Mouse (Mus musculus) cerebellum, adult 9-11 months (tissue): ENCODE results near the gene Fam49a.
"Not testable (repeated sequence)": the region's sequence is repeated elsewhere in the genome, so short reads cannot be mapped to it uniquely, and the experiment has no call there.

Experiments used
- DNase-seq: peaks from one replicate; pipeline ENCODE4 v3.0.0; 2022

Gene Fam49a

DNA sequence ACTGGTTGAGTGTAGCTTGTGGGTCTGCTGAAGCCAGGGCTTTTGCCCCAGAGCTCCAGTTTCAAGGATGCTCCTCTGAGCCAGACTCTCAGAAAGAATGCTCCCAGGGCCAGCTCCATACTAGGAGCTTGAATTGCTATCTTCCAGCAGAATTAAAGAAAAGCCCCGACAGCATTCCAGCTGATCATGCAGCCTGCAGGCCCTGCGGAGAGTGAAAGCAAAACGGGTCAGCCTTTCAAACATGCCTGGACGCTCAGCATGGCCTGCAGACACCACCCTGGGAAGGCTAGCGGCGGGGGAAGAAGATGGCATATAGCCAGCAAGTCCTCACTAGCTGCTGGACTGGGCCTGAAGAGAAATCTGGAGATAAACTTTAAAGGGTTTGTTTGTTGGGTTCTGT lies 55.0 kb downstream of the Fam49a start:
- DNase-seq: peak; percentile 23

DNA sequence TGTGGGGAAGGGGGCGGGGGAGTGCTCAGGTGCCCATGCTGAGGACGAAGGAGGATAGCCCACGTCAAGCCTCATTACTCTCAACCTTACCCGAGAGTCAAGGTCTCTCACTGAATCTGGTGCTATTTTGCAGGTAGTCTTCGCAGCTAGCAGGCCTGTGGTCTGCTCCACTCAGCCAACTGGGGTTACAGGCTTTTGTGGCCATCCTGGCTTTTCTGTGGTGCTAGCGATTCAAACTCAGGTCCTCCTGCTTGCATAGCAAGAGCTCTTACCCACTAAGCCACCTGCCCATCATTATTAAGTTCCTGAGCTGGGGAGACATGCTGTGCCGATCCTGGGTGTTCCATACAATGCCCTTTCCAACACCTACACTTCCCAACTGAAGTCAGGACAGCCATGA lies 55.7 kb downstream of the Fam49a start:
- no peak for DNase-seq

- peak; percentile 23 for DNase-seq
Observed at GRCm38 (mm10) chr12:12318140-12318734, 56.3 kb downstream of the Fam49a start.

DNA sequence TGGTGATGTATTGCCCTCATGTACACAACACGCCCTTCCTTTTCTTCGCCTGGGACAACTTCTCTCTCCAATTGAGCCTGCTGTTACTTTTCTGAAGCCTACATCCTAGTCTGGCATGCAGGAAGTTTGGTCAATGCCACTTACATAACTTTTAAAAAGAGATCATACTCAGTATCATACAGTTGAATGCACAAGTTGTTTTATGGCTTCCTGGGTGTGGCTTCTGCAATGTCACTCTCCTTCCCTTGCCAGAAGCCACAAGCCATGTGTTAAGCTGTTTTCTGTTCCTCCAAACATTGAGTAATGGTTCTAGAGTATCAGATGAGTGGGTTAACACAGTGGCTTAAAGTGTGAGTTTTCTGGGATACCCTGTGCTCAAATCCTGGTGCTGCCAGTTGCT lies 58.8 kb downstream of the Fam49a start:
- no peak for DNase-seq

GRCm38 (mm10) chr12:12321111-12321510 lies 59.2 kb downstream of the Fam49a start:
- DNase-seq: no peak

- no peak for DNase-seq
Observed at GRCm38 (mm10) chr12:12323084-12323483, 61.1 kb downstream of the Fam49a start.

GRCm38 (mm10) chr12:12323616-12324223 lies 61.8 kb downstream of the Fam49a start:
- peak; percentile 83 for DNase-seq

- DNase-seq: not testable (repeated sequence)
Observed at GRCm38 (mm10) chr12:12324266-12324665, 62.3 kb downstream of the Fam49a start.

DNA sequence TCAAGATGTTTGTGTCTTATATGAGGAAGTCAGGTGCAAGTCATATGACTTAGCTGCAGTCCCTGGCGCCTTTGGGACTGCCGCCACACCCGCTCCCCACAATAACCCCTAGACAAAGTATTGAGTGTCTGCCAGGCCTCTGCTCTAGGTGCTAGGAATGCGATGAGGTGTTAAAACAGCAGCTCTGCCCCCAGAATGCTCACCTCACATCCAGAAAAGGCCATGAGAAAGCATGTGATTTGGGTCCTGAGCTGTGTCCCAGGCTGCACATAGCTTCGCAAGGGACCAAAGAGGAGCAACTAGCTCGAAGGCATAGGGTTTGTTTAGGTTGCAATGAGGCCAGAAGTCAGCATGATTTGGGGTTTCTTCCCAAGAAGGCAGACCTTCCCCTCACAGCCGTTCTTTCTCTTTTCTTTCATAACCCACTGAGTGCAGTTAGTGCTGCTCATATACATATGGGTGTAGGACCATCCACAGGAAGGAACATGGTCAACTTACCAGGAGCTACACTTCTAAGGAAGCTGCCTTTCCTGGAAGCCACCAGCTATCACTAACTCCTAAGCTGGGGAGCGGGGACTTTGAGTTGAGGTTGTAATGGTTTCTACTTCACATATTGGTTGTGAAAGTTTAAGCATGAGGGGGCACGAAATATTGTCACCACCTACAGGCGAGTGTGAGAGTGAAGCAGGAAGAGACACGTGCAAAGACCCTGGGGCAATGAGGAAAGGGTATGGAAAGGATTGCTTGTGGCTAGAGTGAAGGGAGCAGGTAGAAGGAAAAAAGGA lies 71.8 kb downstream of the Fam49a start:
- no peak for DNase-seq

DNA sequence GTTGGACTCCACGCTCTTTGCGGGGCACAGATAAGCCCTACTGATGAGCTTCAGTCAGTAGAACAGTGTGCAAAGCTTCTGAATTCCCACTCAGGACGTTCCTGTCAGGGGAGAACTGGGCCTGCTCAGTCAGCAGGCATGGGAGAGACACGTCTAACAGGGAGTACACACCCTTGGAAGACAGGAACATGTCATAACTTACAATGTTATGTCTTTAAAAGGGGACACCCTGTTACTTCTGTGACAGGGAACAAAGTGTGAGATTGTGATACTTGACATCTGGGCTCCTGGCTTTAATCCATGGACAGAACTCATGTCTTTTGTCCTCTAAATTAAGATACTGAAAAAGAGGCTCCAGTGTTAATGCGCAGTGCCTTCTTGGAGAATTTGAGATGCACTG lies 72.5 kb downstream of the Fam49a start:
- no peak for DNase-seq

DNA sequence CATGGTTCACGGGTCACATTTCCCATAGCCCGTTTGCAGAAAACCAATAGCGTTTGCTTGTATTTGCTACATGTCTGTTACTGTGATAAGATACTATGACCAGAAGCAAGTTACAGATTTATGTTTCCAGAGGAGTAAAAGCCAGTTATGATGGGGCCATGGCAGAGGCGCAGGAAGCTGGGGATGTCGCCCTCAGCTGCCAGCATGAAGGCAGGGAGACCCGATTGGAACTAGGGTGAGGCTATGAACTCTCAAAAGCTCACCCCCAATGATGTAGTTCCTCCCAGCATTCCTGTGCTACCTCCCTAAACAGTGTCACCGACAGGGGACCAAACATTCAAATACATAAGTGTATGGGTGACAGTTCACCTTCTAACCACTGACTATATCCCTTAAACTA lies 73.6 kb downstream of the Fam49a start:
- DNase-seq: no peak

DNA sequence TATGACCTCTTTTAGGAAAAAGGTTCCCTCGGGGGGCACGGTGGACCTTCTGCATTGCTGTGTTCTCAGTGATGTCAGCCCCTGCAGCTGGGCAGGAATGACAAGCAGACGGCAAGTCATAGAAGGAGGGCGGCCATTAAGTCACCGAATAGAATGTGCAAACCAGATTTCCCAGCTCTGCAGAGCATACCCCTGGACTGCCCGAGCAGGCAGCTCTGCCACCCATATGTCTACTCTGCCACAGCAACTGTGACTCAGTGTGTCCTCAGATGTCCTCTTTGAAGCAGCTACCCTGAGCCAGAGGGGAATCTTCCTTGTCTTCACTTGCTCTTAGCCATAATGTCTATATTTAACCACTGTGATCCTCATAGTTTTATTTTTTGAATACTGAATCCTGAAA lies 75.4 kb downstream of the Fam49a start:
- DNase-seq: no peak

DNA sequence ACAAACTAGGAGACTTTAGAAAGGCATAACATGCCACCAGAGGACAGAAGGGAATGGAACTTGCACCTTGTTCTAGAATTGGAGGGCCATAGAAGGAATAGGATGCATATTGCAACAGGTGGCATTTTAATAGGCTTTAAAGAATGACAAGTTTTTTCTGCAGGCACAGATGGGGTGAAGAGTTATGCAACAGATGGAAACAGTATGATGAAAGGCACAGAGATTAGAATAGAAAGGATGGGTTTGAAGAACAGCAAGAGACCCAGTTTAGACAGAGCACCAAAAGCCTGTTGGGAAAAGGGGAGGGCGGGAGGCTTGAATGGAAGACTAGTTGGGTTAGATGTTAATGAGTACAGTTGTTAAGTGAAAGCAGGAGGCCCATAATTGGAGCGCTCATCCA lies 81.4 kb downstream of the Fam49a start:
- DNase-seq: no peak

- no peak for DNase-seq
Observed at GRCm38 (mm10) chr12:12348625-12349024, 86.7 kb downstream of the Fam49a start.

- no peak for DNase-seq
Observed at GRCm38 (mm10) chr12:12349645-12350288, 87.8 kb downstream of the Fam49a start.

GRCm38 (mm10) chr12:12351816-12352552 lies 90.0 kb downstream of the Fam49a start:
- no peak for DNase-seq

DNA sequence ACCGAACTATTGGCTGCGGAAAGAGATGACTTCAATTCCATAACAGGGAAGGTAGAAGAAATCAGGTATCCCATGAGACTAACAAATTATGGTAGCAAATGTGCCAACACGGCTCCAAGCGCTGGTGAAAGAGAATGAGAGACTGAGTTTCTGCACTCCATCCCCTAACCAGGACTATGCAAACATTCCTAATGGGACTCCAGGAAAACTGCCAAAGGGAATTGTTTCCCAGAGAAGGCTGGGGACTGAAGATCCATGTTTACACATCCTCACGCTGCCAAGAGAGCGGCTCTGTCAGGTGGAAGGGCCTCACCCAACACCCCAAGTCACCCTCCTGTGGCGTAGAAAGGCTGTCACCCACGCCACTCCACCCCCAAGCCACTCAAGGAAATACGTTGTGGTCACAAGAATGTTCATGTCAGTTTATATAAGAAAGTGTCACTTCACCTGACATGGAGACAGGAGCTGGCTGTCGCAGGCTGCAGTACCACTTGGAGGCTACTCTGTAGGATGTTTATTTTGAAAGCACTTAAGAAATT lies 92.2 kb downstream of the Fam49a start:
- DNase-seq: no peak

GRCm38 (mm10) chr12:12356048-12356447 lies 94.1 kb downstream of the Fam49a start:
- DNase-seq: no peak

DNA sequence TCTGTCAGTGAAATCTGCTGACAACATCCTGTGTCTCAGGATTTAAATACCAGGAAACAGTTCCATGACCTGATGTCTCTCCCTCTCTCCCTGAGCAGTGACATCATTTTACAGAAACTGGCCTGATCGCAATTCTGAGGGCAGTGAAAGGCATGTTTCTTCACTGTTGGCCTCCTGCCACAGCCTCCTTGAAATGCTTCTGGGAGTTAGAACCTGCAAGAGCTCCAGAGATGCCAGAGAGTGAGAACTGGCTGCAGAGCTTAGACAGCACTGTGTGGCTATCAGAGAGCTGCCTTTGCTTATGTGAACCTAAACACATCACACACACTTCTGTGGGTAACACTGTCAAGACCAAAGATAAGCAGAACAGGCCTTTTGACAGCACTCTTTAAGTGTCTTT lies 94.5 kb downstream of the Fam49a start:
- peak; percentile 59 for DNase-seq

DNA sequence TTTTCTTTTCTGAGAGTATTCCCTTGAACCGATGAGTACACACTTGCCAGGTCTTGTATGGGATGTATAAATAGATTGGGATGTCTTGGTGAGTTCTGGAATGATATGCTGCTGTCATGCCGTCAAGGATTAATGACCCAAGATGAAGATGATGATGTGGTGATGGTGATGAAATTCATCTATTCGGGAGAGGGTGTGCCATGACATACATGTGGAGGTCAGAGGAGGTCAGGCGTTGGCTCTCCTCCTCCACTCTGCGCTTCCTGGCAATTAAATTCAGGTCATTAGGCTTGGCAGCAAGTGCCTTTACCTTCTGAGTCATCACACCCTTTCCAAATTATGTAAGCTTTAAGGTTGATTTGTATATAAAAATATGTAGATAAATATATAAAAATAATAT lies 95.0 kb downstream of the Fam49a start:
- peak; percentile 62 for DNase-seq

DNA sequence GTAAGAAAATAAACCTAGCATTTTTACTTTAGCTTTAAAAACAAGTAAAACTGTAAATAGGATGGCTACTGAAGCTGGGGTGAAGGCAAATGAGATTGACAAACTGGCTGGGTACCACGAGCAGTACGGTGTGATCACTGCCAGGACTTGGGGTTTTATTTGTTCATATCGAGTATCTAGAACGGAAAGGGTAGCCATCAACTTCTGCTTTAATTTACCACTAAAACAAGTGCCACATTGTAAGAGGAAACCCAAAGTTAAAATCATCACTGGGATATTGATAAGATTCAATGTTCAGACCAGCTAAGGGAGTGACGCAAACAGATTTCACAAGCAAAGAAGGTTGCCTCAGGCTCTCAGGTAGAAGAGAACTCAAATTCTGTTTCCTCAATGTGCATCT lies 98.0 kb downstream of the Fam49a start:
- no peak for DNase-seq

DNA sequence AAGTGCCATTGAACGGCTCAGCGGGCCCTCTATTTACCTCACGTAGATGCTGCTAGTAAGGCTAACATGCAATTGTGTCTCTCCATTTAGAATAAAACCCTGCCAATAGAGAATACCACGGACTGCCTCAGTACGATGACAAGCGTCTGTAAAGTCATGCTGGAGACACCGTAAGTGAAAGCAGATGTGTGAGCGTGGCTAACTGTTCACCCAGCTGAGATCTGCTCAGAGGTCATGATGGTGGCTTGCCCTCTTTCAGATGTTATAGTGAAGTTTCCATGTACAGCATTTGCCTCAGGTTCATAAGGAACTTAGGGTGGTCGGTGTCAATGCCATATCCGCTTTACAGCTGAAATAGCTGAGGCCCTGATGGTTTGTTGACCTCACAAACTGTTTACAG lies 100.4 kb downstream of the Fam49a start:
- no peak for DNase-seq

GRCm38 (mm10) chr12:12364201-12364600 lies 102.3 kb downstream of the Fam49a start:
- DNase-seq: no peak
